Mouse (Mus musculus): ENCODE measurements around the gene Tmem171. TPM values are rescaled to one million over a fixed set of nuclear protein-coding genes. Genes with fewer than 3 reads are reported as not detected.
A peak's percentile ranks its signal among the peaks of the same experiment; 100 is the strongest.

Tmem171 gene
- polyA plus RNA-seq, 1 experiment from 2014 or later: 1.9 TPM

DNA sequence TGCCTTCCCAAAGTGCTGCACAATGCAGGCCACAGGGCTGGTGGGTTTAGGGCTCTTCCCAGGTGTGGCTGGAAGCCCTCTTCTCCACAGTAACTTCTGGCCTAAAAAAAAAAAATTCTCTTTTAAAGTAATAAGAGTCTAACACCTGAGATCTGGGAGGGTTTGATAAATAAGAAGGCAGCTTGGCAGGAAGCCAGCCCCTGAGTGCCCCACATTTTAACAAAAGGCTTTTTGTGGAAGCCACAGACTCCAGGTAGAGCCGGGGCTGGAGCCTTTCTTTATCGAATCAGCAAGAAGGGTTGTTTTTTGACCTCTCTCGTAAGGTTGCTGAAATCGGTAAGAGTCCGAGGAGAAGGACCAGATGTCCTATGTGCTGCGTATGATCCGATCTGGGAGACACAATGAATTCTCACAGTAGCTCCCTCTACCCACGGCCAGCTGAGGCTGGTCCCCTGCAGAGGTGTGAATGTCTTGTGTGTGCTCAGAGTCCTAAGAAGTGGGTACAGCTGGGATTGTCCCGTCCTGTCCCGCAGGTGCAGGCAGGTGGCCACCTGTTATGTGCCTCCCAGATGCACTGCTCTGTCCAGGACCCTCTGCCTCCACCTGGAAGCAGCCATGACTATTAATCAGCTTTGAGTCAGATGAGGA, 6.2 kb upstream of the Tmem171 start:
- H3K27ac ChIP-seq (ENCODE audit: low read length): peak overlapping the region; percentile 68
- 31% methylated on average over 10 of the region's 10 CpGs for WGBS

DNA sequence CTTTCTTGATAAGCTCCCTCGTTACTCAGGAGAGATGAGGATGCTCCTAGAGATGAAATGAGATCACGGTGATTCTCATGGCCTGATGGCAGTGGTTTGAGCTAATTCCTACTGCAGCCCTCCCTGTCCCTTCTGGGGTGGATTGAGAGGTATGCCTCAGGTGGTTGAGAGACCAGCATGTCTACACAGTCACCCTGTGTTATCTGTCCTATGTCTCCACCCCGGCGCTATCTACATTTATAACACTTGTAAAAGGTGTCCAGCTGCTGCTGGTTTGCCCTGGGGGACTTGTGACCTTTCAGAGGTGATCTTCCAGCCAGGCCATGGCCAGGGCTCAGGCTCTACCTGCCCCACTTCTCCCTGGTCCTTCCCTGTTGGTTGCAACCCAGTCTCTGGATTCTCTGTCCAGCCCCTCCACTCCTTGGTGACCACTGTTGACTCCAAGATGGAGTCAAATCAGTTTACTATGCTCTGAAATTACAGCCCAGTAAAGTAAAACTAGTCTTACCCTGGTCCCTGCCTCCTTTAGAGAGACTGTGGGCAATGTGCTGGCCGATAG, 5.4 kb upstream of the Tmem171 start:
- H3K4me3 ChIP-seq (ENCODE audit: low read depth, low read length): no peak overlapping the region
- H3K27ac ChIP-seq (ENCODE audit: low read length): peak overlapping the region; percentile 68
- peaks cover 6% of the 10 kb centered on the region; the same call in 1 of the 2 replicates for H3K27me3 ChIP-seq (ENCODE audit: control insufficient read depth, insufficient read depth, low read length)
- WGBS: 62% methylated on average over 5 of the region's 5 CpGs
- no peak for ATAC-seq (ENCODE audit: insufficient number of reproducible peaks, insufficient read depth, low FRiP score, low read depth)
- peaks cover 10% of the 10 kb centered on the region; the same call in 1 of the 2 replicates for H3K4me1 ChIP-seq (ENCODE audit: control insufficient read depth, insufficient read depth, low read length)
- no peaks in the 10 kb centered on the region for H3K9me3 ChIP-seq (ENCODE audit: control insufficient read depth, low read depth, low read length)
- no peak overlapping the region for H3K4me2 ChIP-seq (replicated peaks; ENCODE audit: low read depth, low read length)
- H3K9ac ChIP-seq (replicated peaks; ENCODE audit: low read depth, low read length): no peak overlapping the region
- no peaks in the 10 kb centered on the region for H3K36me3 ChIP-seq (ENCODE audit: control insufficient read depth, insufficient read depth, low read length)

More for the DNA sequence above, 6.2 kb upstream of the Tmem171 start:
- Histone ChIP-seq H3K4me2 (replicated peaks; ENCODE audit: low read depth, low read length) (no peak overlapping the region), H3K4me3 (ENCODE audit: low read depth, low read length) (no peak overlapping the region), H3K36me3 (ENCODE audit: control insufficient read depth, insufficient read depth, low read length) (no peaks in the 10 kb centered on the region), H3K9me3 (ENCODE audit: control insufficient read depth, low read depth, low read length) (no peaks in the 10 kb centered on the region), H3K9ac (replicated peaks; ENCODE audit: low read depth, low read length) (no peak overlapping the region), H3K4me1 (ENCODE audit: control insufficient read depth, insufficient read depth, low read length) (peaks cover 10% of the 10 kb centered on the region; the same call in 1 of the 2 replicates), H3K27me3 (ENCODE audit: control insufficient read depth, insufficient read depth, low read length) (peaks cover under 1% of the 10 kb centered on the region; the same call in 1 of the 2 replicates)
- 0 out of 2 replicates have a peak, but pooled peaks have one; percentile 38 for ATAC-seq (ENCODE audit: insufficient number of reproducible peaks, insufficient read depth, low FRiP score, low read depth)

DNA sequence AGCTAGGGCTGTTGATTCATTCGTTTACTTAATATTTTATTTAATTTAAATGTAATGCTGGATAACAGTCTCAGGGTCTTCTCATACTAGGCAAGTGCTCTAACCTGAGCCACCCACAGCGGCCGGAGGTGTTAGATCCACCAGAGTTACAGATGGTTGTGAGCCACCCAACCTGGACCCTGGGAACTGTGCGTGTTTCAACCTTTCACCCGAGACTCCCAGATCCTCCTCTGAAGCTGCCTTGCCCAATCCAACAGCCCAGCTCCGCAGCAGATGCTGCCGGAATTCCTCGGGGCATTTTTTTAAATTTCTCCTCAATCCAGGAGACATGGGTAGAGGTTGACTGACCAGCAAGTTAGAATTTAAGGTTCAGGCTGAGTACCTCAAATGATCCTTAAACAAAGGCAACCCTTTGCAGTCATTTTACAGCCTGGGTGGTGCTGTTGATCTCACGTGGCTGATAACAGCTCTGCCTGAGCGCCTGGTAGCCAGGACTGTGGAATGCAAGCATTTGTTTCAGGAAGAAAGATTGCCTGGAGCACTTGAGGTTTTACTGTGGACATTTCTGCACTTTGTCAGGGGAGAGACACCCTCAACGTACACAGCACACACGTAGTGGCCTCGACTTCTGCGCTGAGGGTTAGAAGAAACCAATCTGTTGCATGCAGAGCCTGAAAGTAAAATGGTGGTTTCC, 4.6 kb upstream of the Tmem171 start:
- Histone ChIP-seq H3K4me2 (replicated peaks; ENCODE audit: low read depth, low read length) (no peak overlapping the region), H3K9me3 (ENCODE audit: control insufficient read depth, low read depth, low read length) (no peaks in the 10 kb centered on the region), H3K4me3 (ENCODE audit: low read depth, low read length) (no peak overlapping the region), H3K4me1 (ENCODE audit: control insufficient read depth, insufficient read depth, low read length) (peaks cover 12% of the 10 kb centered on the region; the same call in 1 of the 2 replicates), H3K9ac (replicated peaks; ENCODE audit: low read depth, low read length) (no peak overlapping the region), H3K36me3 (ENCODE audit: control insufficient read depth, insufficient read depth, low read length) (no peaks in the 10 kb centered on the region), H3K27me3 (ENCODE audit: control insufficient read depth, insufficient read depth, low read length) (peaks cover 6% of the 10 kb centered on the region; the same call in 1 of the 2 replicates), H3K27ac (ENCODE audit: low read length) (peak overlapping the region; percentile 68; the same call in 1 of the 2 replicates)
- 35% methylated on average over 14 of the region's 14 CpGs for WGBS
- peak; percentile 56; the same call in 1 of the 2 replicates for ATAC-seq (ENCODE audit: insufficient number of reproducible peaks, insufficient read depth, low FRiP score, low read depth)

DNA sequence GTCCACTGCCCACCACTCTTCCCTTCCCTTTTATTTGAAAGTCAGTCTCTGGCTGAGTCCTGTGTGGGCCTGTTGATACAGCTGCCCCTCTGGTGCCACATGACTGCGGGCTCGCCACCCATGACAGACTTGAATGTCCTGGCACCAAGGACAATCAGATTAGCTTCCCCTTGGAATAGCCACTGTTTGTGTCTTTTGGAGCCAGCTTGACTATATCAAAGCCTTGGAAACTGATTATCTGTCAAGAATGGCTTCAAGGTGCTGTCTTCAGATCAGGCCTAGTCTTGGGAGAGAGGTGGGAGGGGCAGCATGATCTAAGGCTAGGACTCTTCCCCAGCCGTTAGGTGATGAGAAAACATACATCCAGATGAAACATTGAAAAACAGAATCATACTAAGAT, 2.1 kb upstream of the Tmem171 start:
- WGBS: 91% methylated on average over 3 of the region's 3 CpGs
- Histone ChIP-seq H3K27me3 (ENCODE audit: control insufficient read depth, insufficient read depth, low read length) (peaks cover 6% of the 10 kb centered on the region; the same call in 1 of the 2 replicates), H3K9ac (replicated peaks; ENCODE audit: low read depth, low read length) (no peak overlapping the region), H3K9me3 (ENCODE audit: control insufficient read depth, low read depth, low read length) (no peaks in the 10 kb centered on the region), H3K36me3 (ENCODE audit: control insufficient read depth, insufficient read depth, low read length) (no peaks in the 10 kb centered on the region), H3K4me3 (ENCODE audit: low read depth, low read length) (no peak overlapping the region), H3K27ac (ENCODE audit: low read length) (no peak overlapping the region), H3K4me2 (replicated peaks; ENCODE audit: low read depth, low read length) (no peak overlapping the region), H3K4me1 (ENCODE audit: control insufficient read depth, insufficient read depth, low read length) (peaks cover 12% of the 10 kb centered on the region; the same call in 1 of the 2 replicates)
- no peak for ATAC-seq (ENCODE audit: insufficient number of reproducible peaks, insufficient read depth, low FRiP score, low read depth)

DNA sequence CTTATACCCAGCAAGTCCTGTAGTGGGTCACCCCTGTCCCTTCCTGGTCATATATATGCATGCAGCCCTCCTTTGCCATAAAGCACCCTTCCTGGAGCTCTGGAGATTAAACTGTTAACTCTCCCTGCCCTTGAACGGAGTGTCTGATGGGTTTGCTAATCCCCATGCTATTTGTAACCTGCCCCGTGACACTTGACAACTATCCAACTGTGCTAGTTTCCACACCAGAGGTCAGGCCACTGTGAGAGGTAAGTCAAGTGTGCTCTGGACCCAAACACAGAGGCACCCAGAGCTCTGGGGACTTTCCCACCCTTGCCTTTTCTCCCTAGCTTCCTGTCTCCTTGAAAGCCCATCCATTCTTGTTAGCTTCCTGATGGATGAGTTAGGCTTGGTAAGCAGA, 912 bp upstream of the Tmem171 start:
- 19% methylated on average over 2 of the region's 2 CpGs for WGBS
- Histone ChIP-seq H3K9ac (replicated peaks; ENCODE audit: low read depth, low read length) (no peak overlapping the region; the same call in 1 of the 2 replicates), H3K9me3 (ENCODE audit: control insufficient read depth, low read depth, low read length) (no peaks in the 10 kb centered on the region), H3K36me3 (ENCODE audit: control insufficient read depth, insufficient read depth, low read length) (no peaks in the 10 kb centered on the region), H3K4me1 (ENCODE audit: control insufficient read depth, insufficient read depth, low read length) (peaks cover 12% of the 10 kb centered on the region; the same call in 1 of the 2 replicates), H3K4me2 (replicated peaks; ENCODE audit: low read depth, low read length) (peak overlapping the region; percentile 63; the same call in 1 of the 2 replicates), H3K4me3 (ENCODE audit: low read depth, low read length) (peak overlapping the region; percentile 34), H3K27ac (ENCODE audit: low read length) (no peak overlapping the region), H3K27me3 (ENCODE audit: control insufficient read depth, insufficient read depth, low read length) (peaks cover 6% of the 10 kb centered on the region; the same call in 1 of the 2 replicates)
- no peak for ATAC-seq (ENCODE audit: insufficient number of reproducible peaks, insufficient read depth, low FRiP score, low read depth)

DNA sequence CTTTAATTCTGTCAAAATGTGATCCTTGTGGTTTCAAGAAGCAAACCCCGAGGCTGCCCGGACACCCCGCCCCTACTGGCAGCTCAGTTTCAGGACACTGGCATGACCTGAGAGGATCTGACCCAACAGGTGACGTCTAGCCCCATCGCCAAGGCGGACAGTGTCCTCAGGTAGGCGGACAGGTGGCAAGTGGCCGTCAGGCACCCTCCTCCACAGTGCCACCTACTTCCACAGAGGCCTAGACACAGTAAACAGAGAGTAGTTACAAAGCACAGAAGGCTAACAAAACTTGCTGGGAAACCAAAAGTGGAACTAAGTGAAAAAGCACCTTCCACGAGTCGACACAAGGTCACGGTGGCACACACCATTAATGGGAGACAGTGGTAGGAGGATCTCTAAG, 1.3 kb downstream of the Tmem171 start:
- Histone ChIP-seq H3K27ac (ENCODE audit: low read length) (no peak overlapping the region), H3K4me3 (ENCODE audit: low read depth, low read length) (no peak overlapping the region), H3K36me3 (ENCODE audit: control insufficient read depth, insufficient read depth, low read length) (no peaks in the 10 kb centered on the region), H3K4me1 (ENCODE audit: control insufficient read depth, insufficient read depth, low read length) (0 out of 2 replicates have a peak, but pooled peaks cover 3% of the 10 kb centered on the region), H3K9ac (replicated peaks; ENCODE audit: low read depth, low read length) (no peak overlapping the region), H3K27me3 (ENCODE audit: control insufficient read depth, insufficient read depth, low read length) (peaks cover 6% of the 10 kb centered on the region; the same call in 1 of the 2 replicates), H3K9me3 (ENCODE audit: control insufficient read depth, low read depth, low read length) (no peaks in the 10 kb centered on the region), H3K4me2 (replicated peaks; ENCODE audit: low read depth, low read length) (no peak overlapping the region)
- 84% methylated on average over 11 of the region's 11 CpGs for WGBS
- ATAC-seq (ENCODE audit: insufficient number of reproducible peaks, insufficient read depth, low FRiP score, low read depth): no peak

DNA sequence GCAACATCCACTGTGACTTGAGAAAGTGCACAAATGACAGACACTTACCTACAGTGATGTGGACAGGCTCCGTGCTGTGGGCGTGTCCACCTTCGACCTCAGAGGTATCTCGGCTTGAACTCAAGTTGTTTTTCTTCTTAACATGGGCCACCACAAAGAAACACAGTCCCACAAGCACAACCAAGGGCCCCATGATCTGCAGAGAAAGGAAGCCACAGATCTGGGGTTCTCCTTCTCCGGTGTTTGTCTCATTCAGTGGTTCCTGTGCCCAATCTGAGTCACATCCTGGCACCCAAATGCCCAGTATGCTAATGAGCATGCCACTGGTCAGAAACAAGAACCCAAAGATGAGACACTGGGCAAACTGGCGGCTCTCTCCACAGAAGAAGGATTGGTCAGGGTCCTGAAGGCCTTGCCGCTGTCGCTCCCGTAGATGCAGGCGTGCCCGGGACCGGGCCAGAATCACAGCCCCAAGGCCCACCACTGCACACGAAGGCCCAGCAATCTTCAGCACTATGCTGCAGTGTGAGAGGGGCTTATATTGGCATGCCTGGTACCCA, 2.6 kb downstream of the Tmem171 start:
- ATAC-seq (ENCODE audit: insufficient number of reproducible peaks, insufficient read depth, low FRiP score, low read depth): no peak
- Histone ChIP-seq H3K9me3 (ENCODE audit: control insufficient read depth, low read depth, low read length) (no peaks in the 10 kb centered on the region), H3K27me3 (ENCODE audit: control insufficient read depth, insufficient read depth, low read length) (peaks cover 6% of the 10 kb centered on the region; the same call in 1 of the 2 replicates), H3K4me2 (replicated peaks; ENCODE audit: low read depth, low read length) (no peak overlapping the region), H3K9ac (replicated peaks; ENCODE audit: low read depth, low read length) (no peak overlapping the region), H3K4me1 (ENCODE audit: control insufficient read depth, insufficient read depth, low read length) (0 out of 2 replicates have a peak, but pooled peaks cover 3% of the 10 kb centered on the region), H3K4me3 (ENCODE audit: low read depth, low read length) (no peak overlapping the region), H3K36me3 (ENCODE audit: control insufficient read depth, insufficient read depth, low read length) (no peaks in the 10 kb centered on the region), H3K27ac (ENCODE audit: low read length) (no peak overlapping the region)
- 89% methylated on average over 13 of the region's 13 CpGs for WGBS

DNA sequence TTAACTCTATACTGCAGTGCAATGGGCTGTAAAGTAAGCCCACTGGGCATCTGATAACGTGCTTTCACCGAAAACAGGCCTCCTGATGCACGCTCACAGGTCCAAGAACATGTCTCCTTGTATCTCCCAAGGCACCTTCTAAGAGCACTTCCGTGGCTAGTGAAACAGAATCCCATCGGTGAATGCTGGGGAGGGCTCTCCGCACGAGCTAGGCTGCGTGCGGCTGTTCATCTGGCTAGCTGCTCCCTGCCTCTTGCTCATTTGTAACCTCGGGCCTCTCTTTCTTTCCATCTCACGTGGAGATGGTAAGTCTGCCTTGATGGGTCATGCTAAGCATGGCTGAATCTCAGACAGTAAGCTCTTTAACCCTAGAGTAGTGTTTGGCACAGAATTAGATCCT, 3.7 kb downstream of the Tmem171 start:
- H3K36me3 ChIP-seq (ENCODE audit: control insufficient read depth, insufficient read depth, low read length): no peaks in the 10 kb centered on the region
- H3K27me3 ChIP-seq (ENCODE audit: control insufficient read depth, insufficient read depth, low read length): peaks cover 6% of the 10 kb centered on the region; the same call in 1 of the 2 replicates
- no peak overlapping the region for H3K4me2 ChIP-seq (replicated peaks; ENCODE audit: low read depth, low read length)
- ATAC-seq (ENCODE audit: insufficient number of reproducible peaks, insufficient read depth, low FRiP score, low read depth): no peak
- H3K27ac ChIP-seq (ENCODE audit: low read length): no peak overlapping the region
- 0 out of 2 replicates have a peak, but pooled peaks cover 3% of the 10 kb centered on the region for H3K4me1 ChIP-seq (ENCODE audit: control insufficient read depth, insufficient read depth, low read length)
- no peak overlapping the region for H3K9ac ChIP-seq (replicated peaks; ENCODE audit: low read depth, low read length)
- H3K9me3 ChIP-seq (ENCODE audit: control insufficient read depth, low read depth, low read length): no peaks in the 10 kb centered on the region
- no peak overlapping the region for H3K4me3 ChIP-seq (ENCODE audit: low read depth, low read length)
- WGBS: 86% methylated on average over 11 of the region's 11 CpGs
